ENCODE assay signal across 21 mouse cellular contexts in genomic region chr2:152194586-152194985, GRCm38 (mm10). TPM values are rescaled to one million over a fixed set of nuclear protein-coding genes. Genes with fewer than 3 reads are reported as not detected.
"Had no signal": no experiment of that assay in that cellular context is flagged by ENCODE, and none has a peak within 500 bp of the region (broad histone marks: within the 10 kb centered on the region; RNA-seq: fewer than 3 reads in every experiment).

No protein-coding gene starts in this region.

- H3K9me3 ChIP-seq: limb, embryonic 10.5 days; limb, embryonic 13.5 days; lung, embryonic 15.5 days; midbrain, embryonic 10.5 days; stomach, embryonic 15.5 days had no signal

- H3K4me1 ChIP-seq: lung, embryonic 15.5 days; stomach, embryonic 15.5 days had no signal

- H3K27me3 ChIP-seq: limb, embryonic 13.5 days; lung, embryonic 15.5 days; stomach, embryonic 15.5 days had no signal

- H3K4me3 ChIP-seq: limb, embryonic 10.5 days; limb, embryonic 13.5 days; lung, embryonic 15.5 days; midbrain, embryonic 10.5 days; stomach, embryonic 15.5 days had no signal

- H3K27ac ChIP-seq: limb, embryonic 10.5 days; limb, embryonic 13.5 days; lung, embryonic 15.5 days; midbrain, embryonic 10.5 days; stomach, embryonic 15.5 days had no signal

- H3K9ac ChIP-seq: limb, embryonic 13.5 days; lung, embryonic 15.5 days; stomach, embryonic 15.5 days had no signal

- H3K36me3 ChIP-seq: limb, embryonic 10.5 days; limb, embryonic 13.5 days; lung, embryonic 15.5 days; midbrain, embryonic 10.5 days; stomach, embryonic 15.5 days had no signal

- DNase-seq: kidney, adult 18-20 months; kidney, adult 9 months; kidney, postnatal 14 days; kidney, postnatal 4 days; lung, adult 18-20 months; lung, postnatal 10 days; lung, postnatal 36 days; midbrain, embryonic 14.5 days; right cerebral cortex, adult 18-20 months; right cerebral cortex, postnatal 14 days; spleen, adult 18-20 months; thymus, postnatal 25 days had no signal

- H3K4me2 ChIP-seq: limb, embryonic 13.5 days; lung, embryonic 15.5 days; stomach, embryonic 15.5 days had no signal

- ATAC-seq: inflammation-experienced regulatory T-cells, adult 6 months; intestine, embryonic 16.5 days had no signal

RNA-seq across cellular contexts. Expression of gene Tcf15, which starts 51.2 kb away (rescaled TPM):
- total RNA-seq: liver, adult 2 months; midbrain, postnatal 0 days had no signal
- polyA plus RNA-seq: inflammation-experienced regulatory T-cells, adult 6 months; liver, adult 2 months had no signal
